Mouse (Mus musculus): ENCODE results near the gene Aqp9. TPM values are rescaled to one million over a fixed set of nuclear protein-coding genes. Genes with fewer than 3 reads are reported as not detected.

The Aqp9 gene
- polyA plus RNA-seq, 1 experiment = 17.7 TPM

DNA sequence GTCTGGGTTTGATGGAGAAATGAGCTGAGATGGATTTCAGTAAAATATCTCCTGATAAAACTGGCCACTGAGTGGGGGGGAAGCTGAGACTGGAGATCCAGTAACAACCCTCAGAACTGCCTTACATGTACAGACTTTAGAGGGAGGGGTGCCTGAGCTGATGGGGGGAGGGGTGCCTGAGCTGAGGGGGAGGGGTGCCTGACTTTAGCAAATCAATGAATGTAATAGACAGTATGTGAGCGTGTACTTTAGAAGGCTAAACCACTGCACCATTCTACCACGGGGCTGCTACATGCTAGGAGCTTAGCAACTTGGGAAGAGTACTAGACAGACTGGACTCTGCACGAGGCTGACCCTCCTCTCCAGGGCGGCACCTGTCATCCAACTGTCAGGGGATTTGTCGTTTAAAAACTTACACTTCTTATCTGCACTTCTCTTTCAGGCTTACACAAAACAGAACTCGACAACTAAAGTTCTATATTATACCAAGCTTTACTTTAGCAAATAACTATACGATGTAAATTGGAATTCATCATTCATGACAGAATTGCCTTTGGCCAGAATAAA lies 9.3 kb downstream of the Aqp9 start:
- Histone ChIP-seq H3K4me3 (replicated peaks; ENCODE audit: control insufficient read depth, low read depth, low read length) (no peak overlapping the region), H3K4me1 (ENCODE audit: control insufficient read depth, insufficient read depth, low read length) (no peaks in the 10 kb centered on the region; the same call in 1 of the 2 replicates), H3K27ac (ENCODE audit: control insufficient read depth, insufficient read depth, low read depth, low read length, poor library complexity) (no peak overlapping the region)
- WGBS = 68% methylated on average over 7 of the region's 7 CpGs
- no peak for TF ChIP-seq CTCF (IDR thresholded peaks at IDR 0.05; ENCODE audit: control insufficient read depth, insufficient read depth, low read length)
- no peak for TF ChIP-seq POLR2A (IDR thresholded peaks at IDR 0.05; ENCODE audit: borderline replicate concordance, control insufficient read depth, low read depth, low read length)

DNA sequence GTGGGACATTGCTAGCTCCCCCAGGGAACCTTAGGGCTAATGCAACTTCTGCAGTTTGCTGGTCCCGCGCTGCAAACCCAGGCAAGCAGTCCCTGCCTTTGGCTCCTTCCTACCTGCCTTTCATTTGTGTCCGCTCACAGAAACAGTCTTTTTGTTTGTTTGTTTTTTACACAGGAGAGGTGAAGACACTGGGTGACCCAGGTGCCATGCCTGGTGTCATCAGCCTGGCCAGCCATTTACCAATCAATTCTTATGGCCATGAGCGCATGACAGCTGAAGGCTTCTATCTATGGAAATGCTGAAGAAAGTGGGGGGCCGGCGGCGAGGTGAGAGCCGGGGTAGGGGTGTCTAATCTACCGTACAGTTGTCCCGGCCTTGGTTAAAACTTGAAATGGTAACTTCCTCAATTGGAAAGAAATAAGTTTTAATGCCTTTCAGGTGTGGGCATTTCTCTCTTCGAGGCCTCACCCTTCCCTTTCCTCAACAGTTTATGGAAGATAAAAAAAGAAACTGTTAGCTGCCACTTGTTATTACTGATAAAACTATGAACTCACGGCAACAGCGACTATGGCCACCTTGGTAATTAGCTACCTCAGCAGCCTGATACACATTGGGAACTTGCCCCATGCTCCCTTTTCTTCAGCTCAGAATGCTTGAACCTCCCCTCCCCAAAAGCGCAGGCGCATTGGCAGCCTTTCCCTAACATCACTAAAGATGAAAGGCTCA lies 10.4 kb downstream of the Aqp9 start:
- no peak overlapping the region for H3K4me3 ChIP-seq (replicated peaks; ENCODE audit: control insufficient read depth, low read depth, low read length)
- H3K4me1 ChIP-seq (ENCODE audit: control insufficient read depth, insufficient read depth, low read length) = no peaks in the 10 kb centered on the region; the same call in 1 of the 2 replicates
- TF ChIP-seq CTCF (IDR thresholded peaks at IDR 0.05; ENCODE audit: control insufficient read depth, insufficient read depth, low read length) = no peak
- no peak for TF ChIP-seq POLR2A (IDR thresholded peaks at IDR 0.05; ENCODE audit: borderline replicate concordance, control insufficient read depth, low read depth, low read length)

DNA sequence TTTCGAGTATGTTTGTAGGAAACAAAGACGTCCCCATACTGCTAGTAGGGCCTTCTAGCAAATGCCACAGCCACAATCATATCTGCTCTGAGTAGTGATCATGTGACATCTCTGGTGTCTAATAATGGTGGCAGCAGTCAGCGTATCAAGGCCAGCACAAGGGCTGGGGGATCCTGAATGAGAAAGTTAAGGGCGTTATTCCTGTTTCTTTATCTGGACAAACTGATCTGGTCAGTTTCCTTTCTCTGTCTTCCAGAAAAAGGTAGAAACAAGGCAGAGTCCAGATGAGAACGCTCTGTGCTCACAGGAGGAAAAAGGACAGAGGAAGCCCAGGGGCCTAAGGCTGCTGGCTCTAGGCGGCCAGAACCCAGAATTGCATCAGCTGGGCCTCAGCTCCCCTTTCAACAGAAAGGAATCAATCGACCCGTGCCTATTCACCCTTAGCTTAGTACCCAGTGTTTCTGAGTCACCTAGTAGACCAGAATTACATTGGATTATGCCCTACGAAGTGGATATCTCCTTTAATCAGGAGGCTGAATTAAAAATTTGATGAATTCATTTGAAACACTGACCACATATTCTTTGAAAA lies 11.9 kb downstream of the Aqp9 start:
- H3K27ac ChIP-seq (ENCODE audit: control insufficient read depth, insufficient read depth, low read depth, low read length, poor library complexity) = peak overlapping the region; percentile 36
- 30% methylated on average over 9 of the region's 9 CpGs for WGBS

More for the DNA sequence above, 10.4 kb downstream of the Aqp9 start:
- WGBS = 46% methylated on average over 15 of the region's 15 CpGs
- H3K27ac ChIP-seq (ENCODE audit: control insufficient read depth, insufficient read depth, low read depth, low read length, poor library complexity) = peak overlapping the region; percentile 83

DNA sequence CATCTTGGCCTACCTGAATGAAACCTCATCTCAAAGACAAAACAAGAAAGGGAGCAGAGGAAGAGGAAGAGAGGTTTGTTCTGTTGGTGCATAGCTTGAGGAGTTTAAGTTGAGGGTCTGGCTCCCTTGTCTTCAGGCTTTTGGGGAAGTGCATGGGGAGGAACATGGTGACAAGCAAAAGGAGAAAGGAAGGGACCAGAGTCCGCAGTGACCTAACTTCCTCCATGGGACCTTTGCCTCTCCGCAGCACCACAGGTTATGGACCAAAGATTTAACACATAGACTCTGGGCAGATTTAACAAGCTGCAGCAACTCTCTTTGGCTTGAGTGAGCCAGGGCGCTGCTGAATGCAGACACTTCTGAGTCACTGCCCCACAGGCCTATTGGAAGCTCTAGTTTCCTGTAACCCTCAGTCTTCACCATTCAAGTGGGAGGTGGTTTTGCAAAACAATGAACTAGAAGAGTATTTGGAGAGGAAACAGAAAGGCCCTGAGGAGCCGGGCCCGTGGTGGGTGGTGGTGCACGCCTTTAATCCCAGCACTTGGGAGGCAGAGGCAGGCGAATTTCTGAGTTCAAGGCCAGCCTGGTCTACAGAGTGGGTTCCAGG lies 13.0 kb downstream of the Aqp9 start:
- TF ChIP-seq CTCF (IDR thresholded peaks at IDR 0.05; ENCODE audit: control insufficient read depth, insufficient read depth, low read length) (no peak), POLR2A (IDR thresholded peaks at IDR 0.05; ENCODE audit: borderline replicate concordance, control insufficient read depth, low read depth, low read length) (no peak)
- Histone ChIP-seq H3K4me3 (replicated peaks; ENCODE audit: control insufficient read depth, low read depth, low read length) (no peak overlapping the region), H3K4me1 (ENCODE audit: control insufficient read depth, insufficient read depth, low read length) (no peaks in the 10 kb centered on the region; the same call in 1 of the 2 replicates), H3K27ac (ENCODE audit: control insufficient read depth, insufficient read depth, low read depth, low read length, poor library complexity) (peak overlapping the region; percentile 2; the same call in 1 of the 2 replicates)
- WGBS = 33% methylated on average over 7 of the region's 7 CpGs

More for the DNA sequence above, 11.9 kb downstream of the Aqp9 start:
- no peak overlapping the region for H3K4me3 ChIP-seq (replicated peaks; ENCODE audit: control insufficient read depth, low read depth, low read length)
- TF ChIP-seq CTCF (IDR thresholded peaks at IDR 0.05; ENCODE audit: control insufficient read depth, insufficient read depth, low read length) (no peak), POLR2A (IDR thresholded peaks at IDR 0.05; ENCODE audit: borderline replicate concordance, control insufficient read depth, low read depth, low read length) (no peak)
- no peaks in the 10 kb centered on the region; the same call in 1 of the 2 replicates for H3K4me1 ChIP-seq (ENCODE audit: control insufficient read depth, insufficient read depth, low read length)

DNA sequence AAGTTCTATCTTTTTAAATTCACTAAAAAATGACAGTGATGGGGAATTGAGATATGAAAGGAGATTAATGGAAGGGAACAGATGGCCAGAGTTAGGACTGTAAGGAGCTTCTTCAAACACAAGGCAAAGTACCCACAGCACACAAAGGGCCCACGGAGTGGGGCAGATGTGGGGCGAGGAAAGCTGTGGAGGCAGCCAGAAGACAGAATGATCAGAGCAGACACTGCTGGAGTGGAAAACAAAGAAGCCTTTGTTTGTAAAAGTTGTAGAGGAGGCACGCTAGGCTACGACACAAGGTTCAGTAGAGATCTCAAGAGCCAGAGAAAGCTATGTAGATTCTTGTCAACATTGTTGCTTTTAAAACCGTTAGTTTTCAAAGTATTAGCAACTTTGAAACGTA lies 17.1 kb downstream of the Aqp9 start:
- 75% methylated on average over 6 of the region's 6 CpGs for WGBS
- peak overlapping the region; percentile 28; the same call in 1 of the 2 replicates for H3K27ac ChIP-seq (ENCODE audit: control insufficient read depth, insufficient read depth, low read depth, low read length, poor library complexity)
- no peak overlapping the region for H3K4me3 ChIP-seq (replicated peaks; ENCODE audit: control insufficient read depth, low read depth, low read length)
- TF ChIP-seq POLR2A (IDR thresholded peaks at IDR 0.05; ENCODE audit: borderline replicate concordance, control insufficient read depth, low read depth, low read length) (no peak), CTCF (IDR thresholded peaks at IDR 0.05; ENCODE audit: control insufficient read depth, insufficient read depth, low read length) (no peak)
- peaks cover 1% of the 10 kb centered on the region; the same call in 1 of the 2 replicates for H3K4me1 ChIP-seq (ENCODE audit: control insufficient read depth, insufficient read depth, low read length)

DNA sequence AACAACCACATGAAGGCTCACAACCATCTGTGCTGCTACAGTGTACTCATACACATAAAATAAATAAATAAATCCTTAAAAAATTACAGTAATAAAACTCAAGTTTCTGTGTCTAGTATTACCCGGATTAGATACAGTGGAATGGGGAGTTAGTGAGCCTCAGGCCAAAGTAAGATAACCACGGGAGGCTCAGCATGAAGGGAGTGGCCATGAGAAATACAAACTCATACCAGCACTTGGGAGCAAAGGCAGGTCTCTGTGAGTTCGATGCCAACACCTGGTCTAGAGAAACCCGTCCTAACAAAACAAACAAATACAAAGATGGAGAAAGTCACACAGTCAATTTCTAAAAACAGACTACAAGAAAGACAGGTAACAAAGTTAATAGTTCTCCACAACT lies 18.3 kb downstream of the Aqp9 start:
- H3K27ac ChIP-seq (ENCODE audit: control insufficient read depth, insufficient read depth, low read depth, low read length, poor library complexity) = no peak overlapping the region
- no peak overlapping the region for H3K4me3 ChIP-seq (replicated peaks; ENCODE audit: control insufficient read depth, low read depth, low read length)
- WGBS = 53% methylated on average over 4 of the region's 4 CpGs
- H3K4me1 ChIP-seq (ENCODE audit: control insufficient read depth, insufficient read depth, low read length) = peaks cover 1% of the 10 kb centered on the region; the same call in 1 of the 2 replicates
- TF ChIP-seq CTCF (IDR thresholded peaks at IDR 0.05; ENCODE audit: control insufficient read depth, insufficient read depth, low read length) = no peak
- no peak for TF ChIP-seq POLR2A (IDR thresholded peaks at IDR 0.05; ENCODE audit: borderline replicate concordance, control insufficient read depth, low read depth, low read length)

DNA sequence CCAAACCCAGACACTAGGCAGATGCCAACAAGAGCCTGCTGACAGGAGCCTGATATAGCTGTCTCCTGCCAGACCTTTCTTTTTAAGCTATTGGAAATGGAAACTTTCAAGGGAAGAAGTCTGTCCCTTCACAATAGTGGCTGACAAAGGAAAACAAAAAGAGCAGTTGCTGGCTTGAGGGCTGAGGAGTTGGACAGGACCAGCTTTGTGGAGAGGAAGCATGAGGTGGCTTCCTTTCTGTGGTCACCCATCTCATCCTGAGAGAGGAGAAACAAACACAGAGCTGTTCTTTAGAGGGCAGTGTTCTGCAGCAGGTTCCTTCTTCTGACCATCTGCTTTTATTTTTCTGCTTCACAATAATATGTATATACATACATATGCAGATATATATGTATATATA lies 19.6 kb downstream of the Aqp9 start:
- no peak overlapping the region for H3K4me3 ChIP-seq (replicated peaks; ENCODE audit: control insufficient read depth, low read depth, low read length)
- H3K27ac ChIP-seq (ENCODE audit: control insufficient read depth, insufficient read depth, low read depth, low read length, poor library complexity) = no peak overlapping the region
- peaks cover 1% of the 10 kb centered on the region; the same call in 1 of the 2 replicates for H3K4me1 ChIP-seq (ENCODE audit: control insufficient read depth, insufficient read depth, low read length)
- TF ChIP-seq POLR2A (IDR thresholded peaks at IDR 0.05; ENCODE audit: borderline replicate concordance, control insufficient read depth, low read depth, low read length) = no peak
- TF ChIP-seq CTCF (IDR thresholded peaks at IDR 0.05; ENCODE audit: control insufficient read depth, insufficient read depth, low read length) = no peak

DNA sequence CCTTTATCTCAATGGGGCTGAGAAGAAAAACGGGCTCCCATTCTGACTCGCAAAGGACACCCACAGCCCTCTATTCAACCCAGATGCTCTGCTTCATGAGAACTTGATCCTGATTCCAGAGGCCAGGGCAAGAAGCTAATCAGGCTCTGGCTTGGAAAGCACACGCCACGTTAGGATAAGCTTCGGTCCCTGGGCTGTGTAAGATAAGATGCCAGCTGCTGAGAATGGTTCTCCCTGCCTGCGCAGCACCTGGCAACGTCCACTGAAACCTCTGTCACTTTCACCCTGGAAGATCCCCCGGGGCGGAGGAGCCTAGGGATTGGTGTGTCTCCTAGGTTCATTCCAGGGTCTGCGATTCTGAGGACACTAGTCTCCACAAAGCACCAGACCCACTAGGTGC lies 22.3 kb downstream of the Aqp9 start:
- H3K27ac ChIP-seq (ENCODE audit: control insufficient read depth, insufficient read depth, low read depth, low read length, poor library complexity) = 0 out of 2 replicates have a peak overlapping the region, but pooled peaks have one; percentile 9
- no peak overlapping the region for H3K4me3 ChIP-seq (replicated peaks; ENCODE audit: control insufficient read depth, low read depth, low read length)
- WGBS = 67% methylated on average over 10 of the region's 10 CpGs
- TF ChIP-seq POLR2A (IDR thresholded peaks at IDR 0.05; ENCODE audit: borderline replicate concordance, control insufficient read depth, low read depth, low read length) = no peak
- TF ChIP-seq CTCF (IDR thresholded peaks at IDR 0.05; ENCODE audit: control insufficient read depth, insufficient read depth, low read length) = no peak
- peaks cover 1% of the 10 kb centered on the region; the same call in 1 of the 2 replicates for H3K4me1 ChIP-seq (ENCODE audit: control insufficient read depth, insufficient read depth, low read length)

Data from bone marrow, adult 2 months (tissue).